Mouse (Mus musculus) heart, adult 2 months (tissue): ENCODE data around the gene Nhsl1. TPM values are rescaled to one million over a fixed set of nuclear protein-coding genes. Genes with fewer than 3 reads are reported as not detected.

Experiments
- DNase-seq, 2 experiments: peaks; one replicate each; pipeline ENCODE4 v3.0.0; 2021
- H3K27ac ChIP-seq: fragments of 200-600 bp; 2 replicates; pipeline ENCODE4 v1.8.1; 2022
- H3K27me3 ChIP-seq: fragments of 200-500 bp; 2 replicates; pipeline ENCODE4 v1.6.1; 2012; ENCODE audit warnings: mild to moderate bottlenecking, low read length, inconsistent platforms, mixed read lengths; ENCODE audit not compliant: control insufficient read depth, insufficient read depth
- H3K36me3 ChIP-seq: fragments of 200-500 bp; 2 replicates; pipeline ENCODE4 v1.6.1; 2012; ENCODE audit warnings: low read length, inconsistent platforms; ENCODE audit not compliant: control insufficient read depth, insufficient read depth
- H3K4me1 ChIP-seq: fragments of 200-500 bp; 2 replicates; pipeline ENCODE4 v1.6.1; 2011; ENCODE audit warnings: low read length; ENCODE audit not compliant: control insufficient read depth, insufficient read depth
- H3K4me3 ChIP-seq: fragments of 200-600 bp; 2 replicates; pipeline ENCODE4 v1.8.1; 2022
- H3K79me2 ChIP-seq: fragments of 200-500 bp; replicated peaks from 2 replicates; pipeline ENCODE4 v1.6.1; 2012; ENCODE audit warnings: mild to moderate bottlenecking, inconsistent platforms, low read length, moderate library complexity, mixed read lengths; ENCODE audit not compliant: control insufficient read depth, insufficient read depth
- H3K9ac ChIP-seq: fragments of 200-500 bp; 2 replicates; pipeline ENCODE4 v1.6.1; 2012; ENCODE audit warnings: low read depth, mild to moderate bottlenecking, control low read depth, inconsistent platforms, low read length, mixed read lengths
- CTCF ChIP-seq: fragments of 200-600 bp; IDR thresholded peaks from 2 replicates; pipeline ENCODE4 v1.8.1; 2022; ENCODE audit warnings: antibody characterized with exemption, mild to moderate bottlenecking, moderate library complexity
- EP300 ChIP-seq: fragments of 200-500 bp; IDR thresholded peaks from 2 replicates; pipeline ENCODE4 v1.6.1; 2011; ENCODE audit warnings: low read depth, low read length, control low read depth; ENCODE audit not compliant: insufficient read depth
- POLR2A ChIP-seq: fragments of 200-500 bp; IDR thresholded peaks from 2 replicates; pipeline ENCODE4 v1.6.1; 2011; ENCODE audit warnings: mild to moderate bottlenecking, low read depth, low read length, control low read depth; ENCODE audit not compliant: insufficient read depth
- WGBS: fragments of 180-500 bp; shearing (Covaris S2); methylation state at CpG from one replicate; pipeline ENCODE4 v1.1.7; 2018; 5-methylcytosine and 5-hydroxymethylcytosine counted together
- intact Hi-C: fragments of 180-260 bp; cut with DNase I; formaldehyde crosslinking; loops from one replicate; pipeline ENCODE4 v1.15.1; 2025
- polyA plus RNA-seq: library from polyadenylated mRNA; depleted of rRNA; stranded (reverse); fragments of >200 nt; gene quantifications from 2 replicates; pipeline ENCODE4 v1.2.3, GENCODE M21; 2012
- total RNA-seq, 2 experiments: library from RNA; stranded (reverse); gene quantifications; 2 replicates each; pipeline ENCODE4 v1.2.3; 2021

The Nhsl1 gene
- total and polyA plus RNA-seq, 3 experiments: 6.8 to 17.4 (median 15.8) TPM

GRCm38 (mm10) chr10:18339386-18339785 lies 20.6 kb downstream of the Nhsl1 start:
- Histone ChIP-seq H3K4me1 (no peaks in the 10 kb centered on the region), H3K27ac (no peak overlapping the region), H3K4me3 (no peak overlapping the region), H3K36me3 (no peaks in the 10 kb centered on the region), H3K79me2 (no peaks in the 10 kb centered on the region), H3K27me3 (no peaks in the 10 kb centered on the region), H3K9ac (no peak overlapping the region)
- no peak for DNase-seq
- WGBS: 62% methylated on average over 6 of the region's 6 CpGs
- TF ChIP-seq POLR2A (no peak), EP300 (no peak), CTCF (no peak)
- intact Hi-C loops: no loop called here

- WGBS: 100% methylated on average over 1 of the region's 1 CpGs
- intact Hi-C loops: no loop called here
- Histone ChIP-seq H3K27ac (no peak overlapping the region), H3K27me3 (no peaks in the 10 kb centered on the region), H3K9ac (no peak overlapping the region), H3K36me3 (no peaks in the 10 kb centered on the region), H3K4me3 (no peak overlapping the region), H3K4me1 (no peaks in the 10 kb centered on the region), H3K79me2 (no peaks in the 10 kb centered on the region)
- DNase-seq: no peak
- TF ChIP-seq POLR2A: no peak
- TF ChIP-seq CTCF: no peak
- no peak for TF ChIP-seq EP300
Measured at GRCm38 (mm10) chr10:18340930-18341329, 22.1 kb downstream of the Nhsl1 start.

GRCm38 (mm10) chr10:18341444-18342196 lies 22.8 kb downstream of the Nhsl1 start:
- no peak for DNase-seq
- H3K4me3 ChIP-seq: no peak overlapping the region
- no peaks in the 10 kb centered on the region for H3K27me3 ChIP-seq
- H3K4me1 ChIP-seq: no peaks in the 10 kb centered on the region
- no peak for TF ChIP-seq CTCF
- intact Hi-C loops: no loop called here
- H3K27ac ChIP-seq: no peak overlapping the region
- H3K9ac ChIP-seq: no peak overlapping the region
- no peaks in the 10 kb centered on the region for H3K36me3 ChIP-seq
- 75% methylated on average over 15 of the region's 15 CpGs for WGBS
- no peaks in the 10 kb centered on the region for H3K79me2 ChIP-seq

- no peak for DNase-seq
- H3K36me3 ChIP-seq: no peaks in the 10 kb centered on the region
- H3K79me2 ChIP-seq: no peaks in the 10 kb centered on the region
- 89% methylated on average over 15 of the region's 15 CpGs for WGBS
- no peaks in the 10 kb centered on the region for H3K27me3 ChIP-seq
- no peak for TF ChIP-seq POLR2A
- no peak for TF ChIP-seq CTCF
- no peak for TF ChIP-seq EP300
- intact Hi-C loops: no loop called here
- no peak overlapping the region for H3K4me3 ChIP-seq
- H3K27ac ChIP-seq: no peak overlapping the region
- H3K4me1 ChIP-seq: no peaks in the 10 kb centered on the region
- no peak overlapping the region for H3K9ac ChIP-seq
Measured at GRCm38 (mm10) chr10:18347231-18347630, 28.4 kb downstream of the Nhsl1 start.

- no peak overlapping the region for H3K4me3 ChIP-seq
- no peaks in the 10 kb centered on the region for H3K27me3 ChIP-seq
- no peak overlapping the region for H3K9ac ChIP-seq
- TF ChIP-seq EP300: no peak
- no peak for TF ChIP-seq POLR2A
- TF ChIP-seq CTCF: no peak
- 92% methylated on average over 4 of the region's 4 CpGs for WGBS
- H3K27ac ChIP-seq: no peak overlapping the region
- no peak for DNase-seq
- H3K36me3 ChIP-seq: no peaks in the 10 kb centered on the region
- H3K79me2 ChIP-seq: no peaks in the 10 kb centered on the region
- intact Hi-C loops: no loop called here
- H3K4me1 ChIP-seq: no peaks in the 10 kb centered on the region
Measured at GRCm38 (mm10) chr10:18350781-18351180, 32.0 kb downstream of the Nhsl1 start.

GRCm38 (mm10) chr10:18352937-18353336 lies 34.2 kb downstream of the Nhsl1 start:
- Histone ChIP-seq H3K27me3 (no peaks in the 10 kb centered on the region), H3K9ac (no peak overlapping the region), H3K27ac (no peak overlapping the region), H3K4me1 (no peaks in the 10 kb centered on the region), H3K36me3 (no peaks in the 10 kb centered on the region), H3K79me2 (no peaks in the 10 kb centered on the region), H3K4me3 (no peak overlapping the region)
- intact Hi-C loops: no loop called here
- TF ChIP-seq CTCF (no peak), EP300 (no peak), POLR2A (no peak)
- WGBS: 77% methylated on average over 5 of the region's 5 CpGs
- no peak for DNase-seq
